Mouse (Mus musculus) CD4-positive, CD25-positive, alpha-beta regulatory T cell, adult 4 months (primary cell): ENCODE data around the gene Agap1. TPM values are rescaled to one million over a fixed set of nuclear protein-coding genes. Genes with fewer than 3 reads are reported as not detected.

ENCODE experiments used
- ATAC-seq: one replicate; pipeline ENCODE4 v1.8.0; 2017
- polyA plus RNA-seq, 2 experiments: library from polyadenylated mRNA; unstranded; fragments of 100-300 nt; shearing (Covaris generic); gene quantifications; one replicate each; pipeline ENCODE4 v1.2.1; 2017

The Agap1 gene
- polyA plus RNA-seq, 2 experiments from 2014 or later = 0.20 TPM; not detected in 1

DNA sequence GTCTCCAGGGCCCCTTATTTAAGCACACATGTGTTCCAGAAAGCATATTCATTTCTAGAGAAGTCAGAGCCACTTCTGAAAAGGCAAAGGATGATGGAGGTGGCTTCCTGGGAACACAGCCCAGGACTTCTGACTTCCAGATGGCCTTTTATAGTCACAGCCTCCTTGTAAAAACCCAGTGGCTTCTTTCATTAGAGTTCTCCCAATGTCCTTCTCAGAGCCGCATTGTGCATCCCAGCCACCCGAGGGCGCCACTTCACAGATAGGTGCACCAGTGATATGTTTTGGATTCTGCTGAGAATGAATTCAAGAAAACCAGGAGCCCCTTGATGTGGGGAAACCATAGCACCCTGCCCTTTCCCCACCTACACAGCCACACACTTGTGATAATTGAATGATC, 404.6 kb downstream of the Agap1 start:
- no peak for ATAC-seq

DNA sequence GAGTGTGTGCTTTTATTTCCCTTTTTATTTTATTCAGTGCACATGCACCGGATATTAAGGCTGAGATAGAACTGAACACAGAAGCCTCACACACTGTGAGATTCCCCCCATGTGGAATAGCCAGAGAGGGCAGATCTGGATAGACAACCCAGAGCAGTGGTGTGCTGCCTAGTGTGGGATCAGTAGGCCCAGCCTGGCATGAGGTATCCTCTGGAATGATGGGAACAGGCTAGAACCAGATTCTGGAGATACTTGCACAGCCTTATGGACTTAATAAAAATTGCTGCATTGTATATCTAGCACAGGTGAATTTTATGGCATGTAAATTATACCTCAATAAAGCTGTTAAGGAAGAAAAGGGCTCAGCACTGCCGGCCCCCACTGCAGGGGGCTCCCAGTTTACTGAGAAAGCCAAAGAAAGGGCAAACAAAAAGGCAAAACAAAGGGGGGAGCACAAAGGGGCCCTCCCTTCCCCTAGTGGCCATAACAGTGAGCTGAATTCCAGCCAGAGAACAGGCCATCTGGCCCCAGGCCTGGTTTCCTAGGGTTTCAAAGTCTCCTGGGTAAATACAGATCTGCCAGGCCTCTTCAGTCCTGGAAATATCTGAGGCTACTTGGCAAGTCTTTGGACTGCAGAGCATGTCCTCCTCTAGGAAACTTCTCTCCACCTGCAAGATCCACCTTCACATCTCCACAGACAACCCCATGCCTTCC, 405.6 kb downstream of the Agap1 start:
- no peak for ATAC-seq

GRCm38 (mm10) chr1:89865787-89866186, 411.2 kb downstream of the Agap1 start:
- ATAC-seq = no peak

DNA sequence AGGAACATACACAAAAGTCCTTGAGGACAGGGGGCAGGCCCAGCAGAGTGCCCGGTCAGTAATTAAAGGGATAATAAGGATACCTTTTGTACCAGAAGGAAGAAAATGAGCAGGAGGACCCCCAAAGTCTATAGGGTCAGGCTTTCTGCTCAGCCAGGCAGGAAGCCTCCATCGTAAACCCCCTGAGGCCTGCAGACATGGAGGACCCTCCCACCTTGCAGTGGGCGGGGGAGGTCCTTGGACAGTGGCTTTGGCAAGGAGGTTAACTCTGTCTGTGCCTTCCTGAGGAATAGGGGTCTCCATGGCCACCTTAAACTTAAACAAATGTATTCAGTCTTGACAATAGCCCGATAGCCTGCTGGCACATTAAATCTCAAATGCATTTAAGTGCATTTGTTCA, 413.2 kb downstream of the Agap1 start:
- ATAC-seq = no peak

- ATAC-seq = no peak
Measured at GRCm38 (mm10) chr1:89870134-89870905, 415.7 kb downstream of the Agap1 start.

DNA sequence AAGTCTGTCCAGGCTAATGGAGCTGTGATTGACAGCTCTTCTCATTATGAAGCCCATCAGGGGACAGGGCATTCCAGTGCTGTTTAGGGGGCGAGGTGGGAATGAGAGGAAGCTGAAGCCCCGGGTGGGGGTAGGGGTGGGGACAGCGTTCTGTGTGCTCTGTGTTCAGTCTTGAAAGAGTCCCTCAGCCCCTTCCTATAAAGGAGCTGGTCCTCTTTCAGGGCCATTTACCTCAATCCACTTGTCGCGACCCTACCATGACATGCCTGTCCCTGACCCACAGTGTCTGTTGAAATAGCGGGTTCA, 416.3 kb downstream of the Agap1 start:
- no peak for ATAC-seq

DNA sequence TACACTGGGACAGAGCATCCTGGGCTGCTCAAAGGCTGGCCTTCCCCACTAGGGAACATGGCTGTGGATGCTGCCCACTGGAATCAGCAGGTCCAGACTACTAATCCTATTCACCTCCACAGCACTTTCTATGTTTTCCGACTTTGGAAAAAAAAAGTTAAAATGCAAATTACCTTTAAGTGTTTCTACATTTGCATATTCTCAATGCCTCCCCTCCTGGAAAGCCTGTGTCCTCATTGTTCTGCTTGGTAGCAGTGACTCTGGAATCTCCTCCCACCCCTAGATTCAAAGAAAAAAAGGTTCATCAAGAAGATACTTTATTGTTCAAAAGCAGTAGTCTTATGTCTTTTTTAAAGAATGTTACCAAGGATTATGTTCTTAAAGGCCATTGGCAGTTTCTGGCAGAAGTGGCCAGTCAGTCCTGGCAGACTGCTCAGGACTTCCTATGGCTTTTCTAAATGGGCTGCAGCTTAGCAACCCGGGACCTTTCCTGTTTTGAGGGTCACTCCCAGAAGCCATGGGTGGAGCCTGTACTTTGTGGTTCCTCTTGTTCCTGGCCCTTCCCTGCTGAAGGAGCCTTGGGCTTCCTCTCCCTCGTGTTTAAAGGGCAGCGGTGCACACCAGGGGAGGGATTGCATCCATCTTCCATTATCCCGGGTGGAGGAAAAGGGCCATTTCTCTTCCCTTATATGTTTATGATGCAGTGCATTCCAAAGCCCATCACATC, 421.9 kb downstream of the Agap1 start:
- no peak for ATAC-seq

GRCm38 (mm10) chr1:89878496-89878895, 423.9 kb downstream of the Agap1 start:
- no peak for ATAC-seq

GRCm38 (mm10) chr1:89880193-89880592, 425.6 kb downstream of the Agap1 start:
- no peak for ATAC-seq

- no peak for ATAC-seq
Measured at GRCm38 (mm10) chr1:89880834-89881233, 426.2 kb downstream of the Agap1 start.

GRCm38 (mm10) chr1:89884335-89884734, 429.7 kb downstream of the Agap1 start:
- ATAC-seq = no peak

DNA sequence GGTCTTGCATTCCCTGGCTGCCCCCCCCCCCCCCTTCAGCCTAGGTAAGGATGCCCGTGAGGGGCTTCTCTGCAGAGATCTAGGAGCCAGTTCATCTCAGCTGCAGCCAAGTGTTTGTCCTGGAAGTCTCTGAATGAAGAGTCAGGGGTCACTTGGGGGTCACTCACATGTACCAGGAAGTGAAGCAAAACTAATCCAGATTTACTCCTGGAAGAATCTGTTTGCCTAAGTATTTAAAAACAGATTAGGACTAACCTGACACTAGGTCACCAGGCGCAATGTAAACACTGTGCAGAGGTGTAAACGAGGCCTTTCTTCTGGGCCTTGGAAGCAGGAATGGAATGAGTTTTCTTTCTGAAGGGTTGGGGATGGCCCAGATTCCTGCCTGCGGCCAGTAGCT, 431.1 kb downstream of the Agap1 start:
- ATAC-seq = no peak

GRCm38 (mm10) chr1:89891400-89891799, 436.8 kb downstream of the Agap1 start:
- ATAC-seq = no peak

GRCm38 (mm10) chr1:89892281-89892680, 437.7 kb downstream of the Agap1 start:
- no peak for ATAC-seq

DNA sequence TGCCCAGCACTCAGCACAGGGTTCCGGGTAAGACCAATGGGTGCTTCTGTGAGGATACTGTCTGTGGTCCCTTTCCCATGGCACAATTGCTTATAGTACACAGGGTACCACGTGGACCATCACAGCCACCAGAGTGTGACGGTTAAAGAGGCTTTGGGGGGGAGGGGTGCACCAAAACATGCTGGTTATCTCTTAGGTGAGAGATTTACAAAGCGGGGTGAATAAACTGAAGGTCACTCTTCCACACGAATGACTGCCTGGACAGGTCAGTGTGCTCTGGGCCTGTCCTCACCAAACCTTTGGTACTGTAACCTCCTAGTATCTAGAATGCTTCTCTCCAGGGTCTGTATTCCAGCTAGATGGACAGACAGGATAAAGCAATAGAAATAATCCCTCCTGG, 441.2 kb downstream of the Agap1 start:
- no peak for ATAC-seq

DNA sequence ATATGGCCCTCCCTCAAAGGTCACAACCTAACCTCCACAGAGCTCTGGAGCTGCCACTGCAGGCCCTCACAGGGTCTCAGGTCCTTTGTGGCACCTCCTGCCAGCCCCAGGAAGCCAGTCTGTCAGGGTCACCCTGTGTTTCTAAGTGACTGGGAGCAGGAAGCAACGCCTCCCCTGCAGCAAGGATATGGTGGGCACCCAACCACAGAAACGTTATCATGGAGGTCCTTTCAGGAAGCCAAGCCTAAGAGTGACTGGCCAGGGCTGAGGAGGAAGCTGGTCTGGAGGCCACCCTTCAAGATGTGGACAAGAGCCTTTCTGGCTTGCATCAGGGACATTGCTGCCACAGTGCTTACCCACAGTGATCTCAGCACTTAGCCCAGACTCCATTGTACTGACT, 444.4 kb downstream of the Agap1 start:
- no peak for ATAC-seq

DNA sequence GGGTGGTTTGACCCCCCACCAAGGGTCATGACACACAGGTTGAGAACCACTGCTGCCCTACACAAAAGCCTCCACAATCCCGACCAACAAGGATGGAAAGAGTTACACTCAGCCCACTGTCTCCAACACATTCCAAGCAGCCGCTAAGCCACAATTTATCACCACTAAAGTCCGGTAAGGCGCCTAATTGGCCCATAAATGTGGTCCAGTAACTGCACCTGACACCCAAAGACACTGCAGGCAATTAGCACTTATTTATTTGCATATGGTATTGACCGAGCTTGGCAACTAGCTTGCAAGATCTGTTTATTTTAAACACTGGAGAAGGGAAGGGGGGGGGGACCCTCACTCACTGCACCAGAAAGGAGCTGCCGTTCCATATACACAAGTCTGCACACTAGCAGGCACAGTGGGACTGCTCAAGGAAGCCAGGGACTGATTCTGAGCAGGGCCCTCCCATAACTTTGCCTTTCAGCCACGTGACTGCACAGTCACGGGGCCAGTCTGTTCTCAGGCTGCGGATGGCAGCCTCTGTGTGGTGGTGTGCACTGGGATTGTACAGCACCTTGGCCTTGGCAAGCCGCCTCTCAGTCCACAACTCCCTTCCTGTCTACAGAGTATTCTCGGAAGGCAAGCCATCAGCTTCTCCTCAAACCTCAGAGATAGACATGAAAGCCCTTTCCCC, 445.3 kb downstream of the Agap1 start:
- ATAC-seq = no peak

DNA sequence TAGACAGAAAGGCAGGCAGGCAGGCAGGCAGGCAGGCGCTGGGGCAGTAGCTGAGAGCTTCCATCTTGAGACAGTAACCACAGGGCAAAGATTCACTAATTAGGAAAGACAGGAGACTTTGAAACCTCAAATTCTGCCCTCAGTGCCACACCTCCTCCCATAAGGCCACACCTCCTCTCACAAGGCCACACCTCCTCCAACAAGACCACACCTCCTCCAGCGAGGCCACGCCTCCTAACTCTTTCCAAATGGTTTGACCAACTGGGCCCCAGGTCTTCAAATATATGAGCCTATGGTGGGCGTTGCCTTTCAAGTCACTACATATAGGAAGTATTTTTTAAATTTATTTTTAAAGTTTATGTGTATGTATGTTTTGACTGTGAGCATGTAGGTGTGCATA, 446.8 kb downstream of the Agap1 start:
- no peak for ATAC-seq

- ATAC-seq = no peak
Measured at GRCm38 (mm10) chr1:89902236-89902635, 447.6 kb downstream of the Agap1 start.

- no peak for ATAC-seq
Measured at GRCm38 (mm10) chr1:89902641-89903040, 448.0 kb downstream of the Agap1 start.

GRCm38 (mm10) chr1:89909796-89910195, 455.2 kb downstream of the Agap1 start:
- ATAC-seq = no peak

- ATAC-seq = no peak
Measured at GRCm38 (mm10) chr1:89912392-89912791, 457.8 kb downstream of the Agap1 start.

DNA sequence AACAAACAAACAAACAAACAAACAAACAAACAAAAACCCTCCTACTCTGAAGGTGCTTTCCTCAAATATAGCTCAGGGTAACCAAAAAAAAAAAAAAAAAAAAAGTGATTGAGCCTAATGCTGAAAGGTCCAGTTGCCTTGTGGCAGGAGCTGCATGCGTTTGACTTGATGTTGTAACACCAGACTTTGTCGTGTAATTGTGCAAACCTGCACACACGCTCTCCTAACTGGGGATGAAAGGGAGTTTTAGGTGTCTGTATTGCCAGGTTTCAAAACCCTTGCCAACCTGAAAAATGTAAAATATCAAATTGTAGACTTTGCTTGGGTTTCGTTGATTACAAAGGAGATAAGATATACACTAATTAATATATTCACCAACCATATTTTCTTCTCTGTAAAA, 459.0 kb downstream of the Agap1 start:
- ATAC-seq = no peak
